Mouse (Mus musculus): ENCODE measurements around the gene Olfr1340.

Olfr1340 gene

GRCm38 (mm10) chr4:118719838-118720237, at the start of gene Olfr1340:
Olfr1340 (plus strand) TSS chr4:118720138.
- no peak for DNase-seq (ENCODE audit: low spot score)

GRCm38 (mm10) chr4:118687086-118687485, 32.9 kb upstream of the Olfr1340 start:
- DNase-seq (ENCODE audit: low spot score) = no peak

- no peak for DNase-seq (ENCODE audit: low spot score)
Measured at GRCm38 (mm10) chr4:118692412-118692973, 27.4 kb upstream of the Olfr1340 start, which contains the start of gene Olfr1342. Olfr1342 (minus strand) TSS chr4:118692756.

- DNase-seq (ENCODE audit: low spot score) = no peak
Measured at GRCm38 (mm10) chr4:118693812-118694211, 26.1 kb upstream of the Olfr1340 start.

GRCm38 (mm10) chr4:118703223-118703622, 16.7 kb upstream of the Olfr1340 start, which contains the start of gene Olfr1341:
Olfr1341 (plus strand) TSS chr4:118703523.
- no peak for DNase-seq (ENCODE audit: low spot score)

- no peak for DNase-seq (ENCODE audit: low spot score)
Measured at GRCm38 (mm10) chr4:118708086-118708485, 11.9 kb upstream of the Olfr1340 start.

- no peak for DNase-seq (ENCODE audit: low spot score)
Measured at GRCm38 (mm10) chr4:118711656-118712055, 8.3 kb upstream of the Olfr1340 start.

GRCm38 (mm10) chr4:118721742-118722483, 2.0 kb downstream of the Olfr1340 start:
- DNase-seq (ENCODE audit: low spot score) = peak; percentile 7

- no peak for DNase-seq (ENCODE audit: low spot score)
Measured at GRCm38 (mm10) chr4:118731875-118732274, 11.9 kb downstream of the Olfr1340 start, which contains the start of gene Olfr1339. Olfr1339 (plus strand) TSS chr4:118732175.

- no peak for DNase-seq (ENCODE audit: low spot score)
Measured at GRCm38 (mm10) chr4:118739574-118739973, 19.6 kb downstream of the Olfr1340 start.

GRCm38 (mm10) chr4:118740988-118741698, 21.2 kb downstream of the Olfr1340 start:
- DNase-seq (ENCODE audit: low spot score) = no peak

GRCm38 (mm10) chr4:118741881-118742280, 21.9 kb downstream of the Olfr1340 start:
- DNase-seq (ENCODE audit: low spot score) = no peak

GRCm38 (mm10) chr4:118758637-118759036, 38.7 kb downstream of the Olfr1340 start, which contains the start of gene Olfr1338:
Olfr1338 (minus strand) TSS chr4:118758737.
- no peak for DNase-seq (ENCODE audit: low spot score)

Data from urinary bladder, postnatal 25 days (tissue).